Mouse (Mus musculus): Measurements from ENCODE around the gene Adgrl3. TPM values are rescaled to one million over a fixed set of nuclear protein-coding genes. Genes with fewer than 3 reads are reported as not detected.

Adgrl3 gene
- total and polyA plus RNA-seq, 3 experiments: 0.90 to 3.5 (median 3.4) TPM

GRCm38 (mm10) chr5:81256091-81256490 lies 236.2 kb downstream of the Adgrl3 start:
- Histone ChIP-seq H3K36me3 (ENCODE audit: control insufficient read depth, insufficient read depth, low read length) (no peaks in the 10 kb centered on the region), H3K27ac (no peak overlapping the region), H3K4me1 (ENCODE audit: control insufficient read depth, insufficient read depth, low read length) (no peaks in the 10 kb centered on the region), H3K27me3 (ENCODE audit: control insufficient read depth, insufficient read depth, low read length) (no peaks in the 10 kb centered on the region), H3K79me2 (replicated peaks; ENCODE audit: control insufficient read depth, insufficient read depth, low read length) (no peaks in the 10 kb centered on the region), H3K9ac (ENCODE audit: low read depth, low read length) (no peak overlapping the region), H3K4me3 (no peak overlapping the region)
- no peak for DNase-seq
- WGBS: 78% methylated on average over 3 of the region's 3 CpGs
- intact Hi-C loops (cut with DNase I): no loop called here
- TF ChIP-seq POLR2A (IDR thresholded peaks at IDR 0.05; ENCODE audit: insufficient read depth, low read depth, low read length): no peak
- no peak for TF ChIP-seq EP300 (IDR thresholded peaks at IDR 0.05; ENCODE audit: insufficient read depth, low read depth, low read length)
- TF ChIP-seq CTCF (IDR thresholded peaks at IDR 0.05): no peak

GRCm38 (mm10) chr5:81269689-81270088 lies 249.8 kb downstream of the Adgrl3 start:
- intact Hi-C loops (cut with DNase I): no loop called here
- no peaks in the 10 kb centered on the region for H3K36me3 ChIP-seq (ENCODE audit: control insufficient read depth, insufficient read depth, low read length)
- no peak overlapping the region for H3K4me3 ChIP-seq
- 76% methylated on average over 3 of the region's 3 CpGs for WGBS
- no peaks in the 10 kb centered on the region for H3K79me2 ChIP-seq (replicated peaks; ENCODE audit: control insufficient read depth, insufficient read depth, low read length)
- no peak for DNase-seq
- TF ChIP-seq CTCF (IDR thresholded peaks at IDR 0.05) (no peak), EP300 (IDR thresholded peaks at IDR 0.05; ENCODE audit: insufficient read depth, low read depth, low read length) (no peak), POLR2A (IDR thresholded peaks at IDR 0.05; ENCODE audit: insufficient read depth, low read depth, low read length) (no peak)
- H3K27ac ChIP-seq: no peak overlapping the region
- H3K9ac ChIP-seq (ENCODE audit: low read depth, low read length): no peak overlapping the region
- no peaks in the 10 kb centered on the region for H3K27me3 ChIP-seq (ENCODE audit: control insufficient read depth, insufficient read depth, low read length)
- H3K4me1 ChIP-seq (ENCODE audit: control insufficient read depth, insufficient read depth, low read length): no peaks in the 10 kb centered on the region

GRCm38 (mm10) chr5:81275346-81276047 lies 255.6 kb downstream of the Adgrl3 start:
- H3K4me3 ChIP-seq: no peak overlapping the region
- 50% methylated on average over 6 of the region's 6 CpGs for WGBS
- H3K36me3 ChIP-seq (ENCODE audit: control insufficient read depth, insufficient read depth, low read length): no peaks in the 10 kb centered on the region
- no peaks in the 10 kb centered on the region for H3K79me2 ChIP-seq (replicated peaks; ENCODE audit: control insufficient read depth, insufficient read depth, low read length)
- no peak for DNase-seq
- no peak overlapping the region for H3K27ac ChIP-seq
- H3K27me3 ChIP-seq (ENCODE audit: control insufficient read depth, insufficient read depth, low read length): no peaks in the 10 kb centered on the region
- intact Hi-C loops (cut with DNase I): no loop called here
- TF ChIP-seq CTCF (IDR thresholded peaks at IDR 0.05) (no peak), POLR2A (IDR thresholded peaks at IDR 0.05; ENCODE audit: insufficient read depth, low read depth, low read length) (no peak), EP300 (IDR thresholded peaks at IDR 0.05; ENCODE audit: insufficient read depth, low read depth, low read length) (no peak)
- no peaks in the 10 kb centered on the region for H3K4me1 ChIP-seq (ENCODE audit: control insufficient read depth, insufficient read depth, low read length)
- H3K9ac ChIP-seq (ENCODE audit: low read depth, low read length): no peak overlapping the region

- Histone ChIP-seq H3K4me1 (ENCODE audit: control insufficient read depth, insufficient read depth, low read length) (no peaks in the 10 kb centered on the region), H3K9ac (ENCODE audit: low read depth, low read length) (no peak overlapping the region), H3K27ac (no peak overlapping the region), H3K36me3 (ENCODE audit: control insufficient read depth, insufficient read depth, low read length) (no peaks in the 10 kb centered on the region), H3K4me3 (no peak overlapping the region), H3K79me2 (replicated peaks; ENCODE audit: control insufficient read depth, insufficient read depth, low read length) (no peaks in the 10 kb centered on the region), H3K27me3 (ENCODE audit: control insufficient read depth, insufficient read depth, low read length) (no peaks in the 10 kb centered on the region)
- intact Hi-C loops (cut with DNase I): no loop called here
- WGBS: 38% methylated on average over 2 of the region's 2 CpGs
- no peak for DNase-seq
- no peak for TF ChIP-seq POLR2A (IDR thresholded peaks at IDR 0.05; ENCODE audit: insufficient read depth, low read depth, low read length)
- no peak for TF ChIP-seq EP300 (IDR thresholded peaks at IDR 0.05; ENCODE audit: insufficient read depth, low read depth, low read length)
- TF ChIP-seq CTCF (IDR thresholded peaks at IDR 0.05): no peak
Measured at GRCm38 (mm10) chr5:81279246-81279645, 259.3 kb downstream of the Adgrl3 start.

- Histone ChIP-seq H3K9ac (ENCODE audit: low read depth, low read length) (no peak overlapping the region), H3K4me1 (ENCODE audit: control insufficient read depth, insufficient read depth, low read length) (no peaks in the 10 kb centered on the region), H3K79me2 (replicated peaks; ENCODE audit: control insufficient read depth, insufficient read depth, low read length) (no peaks in the 10 kb centered on the region), H3K27me3 (ENCODE audit: control insufficient read depth, insufficient read depth, low read length) (no peaks in the 10 kb centered on the region), H3K27ac (no peak overlapping the region), H3K4me3 (no peak overlapping the region), H3K36me3 (ENCODE audit: control insufficient read depth, insufficient read depth, low read length) (no peaks in the 10 kb centered on the region)
- intact Hi-C loops (cut with DNase I): no loop called here
- TF ChIP-seq EP300 (IDR thresholded peaks at IDR 0.05; ENCODE audit: insufficient read depth, low read depth, low read length) (no peak), POLR2A (IDR thresholded peaks at IDR 0.05; ENCODE audit: insufficient read depth, low read depth, low read length) (no peak), CTCF (IDR thresholded peaks at IDR 0.05) (no peak)
- 36% methylated on average over 1 of the region's 1 CpGs for WGBS
- no peak for DNase-seq
Measured at GRCm38 (mm10) chr5:81285643-81286042, 265.7 kb downstream of the Adgrl3 start.

- H3K9ac ChIP-seq (ENCODE audit: low read depth, low read length): no peak overlapping the region
- no peak for DNase-seq
- no peaks in the 10 kb centered on the region for H3K36me3 ChIP-seq (ENCODE audit: control insufficient read depth, insufficient read depth, low read length)
- intact Hi-C loops (cut with DNase I): no loop called here
- TF ChIP-seq POLR2A (IDR thresholded peaks at IDR 0.05; ENCODE audit: insufficient read depth, low read depth, low read length): no peak
- TF ChIP-seq EP300 (IDR thresholded peaks at IDR 0.05; ENCODE audit: insufficient read depth, low read depth, low read length): no peak
- TF ChIP-seq CTCF (IDR thresholded peaks at IDR 0.05): no peak
- no peak overlapping the region for H3K27ac ChIP-seq
- no peaks in the 10 kb centered on the region for H3K79me2 ChIP-seq (replicated peaks; ENCODE audit: control insufficient read depth, insufficient read depth, low read length)
- no peak overlapping the region for H3K4me3 ChIP-seq
- H3K4me1 ChIP-seq (ENCODE audit: control insufficient read depth, insufficient read depth, low read length): no peaks in the 10 kb centered on the region
- no peaks in the 10 kb centered on the region for H3K27me3 ChIP-seq (ENCODE audit: control insufficient read depth, insufficient read depth, low read length)
Measured at GRCm38 (mm10) chr5:81301874-81302273, 281.9 kb downstream of the Adgrl3 start.

All from heart, adult 2 months (tissue).